Mouse (Mus musculus) lung, embryonic 16.5 days (tissue): Measurements from ENCODE around the gene Dynlt1c. TPM values are rescaled to one million over a fixed set of nuclear protein-coding genes. Genes with fewer than 3 reads are reported as not detected.
"Not testable (repeated sequence)": the region's sequence is repeated elsewhere in the genome, so short reads cannot be mapped to it uniquely, and the experiment has no call there.

Source experiments
- ATAC-seq: fragments of 200-750 bp; cut with Nextera tagmentation; 2 replicates; pipeline ENCODE4 v1.8.0; 2017; ENCODE audit warnings: low read depth, mild to moderate bottlenecking, moderate library complexity
- H3K27ac ChIP-seq: fragments of 300-500 bp; sonication (generic); 2 replicates; pipeline ENCODE4 v1.5.1; 2014; ENCODE audit warnings: mild to moderate bottlenecking, control low read depth, low read length
- H3K27me3 ChIP-seq: fragments of 300-500 bp; sonication (generic); 2 replicates; pipeline ENCODE4 v1.6.1; 2014; ENCODE audit warnings: low read depth, low read length, mixed read lengths; ENCODE audit not compliant: control insufficient read depth, insufficient read depth
- H3K36me3 ChIP-seq: fragments of 300-500 bp; sonication (generic); 2 replicates; pipeline ENCODE4 v1.6.1; 2014; ENCODE audit warnings: low read length; ENCODE audit not compliant: control insufficient read depth, insufficient read depth
- H3K4me1 ChIP-seq: fragments of 300-500 bp; sonication (generic); replicated peaks from 2 replicates; pipeline ENCODE4 v1.6.1; 2014; ENCODE audit warnings: low read length, mixed read lengths; ENCODE audit not compliant: control insufficient read depth, insufficient read depth
- H3K4me2 ChIP-seq: fragments of 300-500 bp; sonication (generic); 2 replicates; pipeline ENCODE4 v1.6.1; 2014; ENCODE audit warnings: low read depth, low read length, control low read depth
- H3K4me3 ChIP-seq: fragments of 300-500 bp; sonication (generic); 2 replicates; pipeline ENCODE4 v1.5.1; 2014; ENCODE audit warnings: mild to moderate bottlenecking, low read length, control low read depth
- H3K9ac ChIP-seq: fragments of 300-500 bp; sonication (generic); 2 replicates; pipeline ENCODE4 v1.6.1; 2014; ENCODE audit warnings: low read length, control low read depth
- H3K9me3 ChIP-seq: fragments of 300-500 bp; sonication (generic); 2 replicates; pipeline ENCODE4 v1.6.1; 2016; ENCODE audit warnings: low read length; ENCODE audit not compliant: control insufficient read depth
- WGBS: fragments of 180-500 bp; shearing (Covaris S2); extraction: QIAGEN DNeasy Blood & Tissue Kit; methylation state at CpG from one replicate; pipeline ENCODE4 v1.1.7; 2014; 5-methylcytosine and 5-hydroxymethylcytosine counted together
- polyA plus RNA-seq: library from polyadenylated mRNA; unstranded; fragments of >200 nt; fragmentation: Nextera tagmentation; extraction: Ambion mirVana; gene quantifications from 2 replicates; pipeline ENCODE4 v1.2.1, GENCODE M21; 2015

Gene Dynlt1c
- polyA plus RNA-seq, 1 experiment from 2014 or later: 36.8 TPM

GRCm38 (mm10) chr17:6614316-6614715, 12.8 kb downstream of the Dynlt1c start:
- not testable (repeated sequence) for H3K4me1 ChIP-seq, H3K9me3 ChIP-seq, H3K27ac ChIP-seq, H3K4me2 ChIP-seq, H3K9ac ChIP-seq, H3K36me3 ChIP-seq, ATAC-seq, H3K4me3 ChIP-seq, H3K27me3 ChIP-seq
- WGBS: 78% methylated on average over 4 of the region's 9 CpGs

GRCm38 (mm10) chr17:6616731-6617130, 15.3 kb downstream of the Dynlt1c start:
- ATAC-seq, H3K4me3 ChIP-seq, H3K4me2 ChIP-seq, H3K27ac ChIP-seq, H3K27me3 ChIP-seq, H3K36me3 ChIP-seq, H3K4me1 ChIP-seq, H3K9ac ChIP-seq, H3K9me3 ChIP-seq: not testable (repeated sequence)
- 98% methylated on average over 9 of the region's 9 CpGs for WGBS

DNA sequence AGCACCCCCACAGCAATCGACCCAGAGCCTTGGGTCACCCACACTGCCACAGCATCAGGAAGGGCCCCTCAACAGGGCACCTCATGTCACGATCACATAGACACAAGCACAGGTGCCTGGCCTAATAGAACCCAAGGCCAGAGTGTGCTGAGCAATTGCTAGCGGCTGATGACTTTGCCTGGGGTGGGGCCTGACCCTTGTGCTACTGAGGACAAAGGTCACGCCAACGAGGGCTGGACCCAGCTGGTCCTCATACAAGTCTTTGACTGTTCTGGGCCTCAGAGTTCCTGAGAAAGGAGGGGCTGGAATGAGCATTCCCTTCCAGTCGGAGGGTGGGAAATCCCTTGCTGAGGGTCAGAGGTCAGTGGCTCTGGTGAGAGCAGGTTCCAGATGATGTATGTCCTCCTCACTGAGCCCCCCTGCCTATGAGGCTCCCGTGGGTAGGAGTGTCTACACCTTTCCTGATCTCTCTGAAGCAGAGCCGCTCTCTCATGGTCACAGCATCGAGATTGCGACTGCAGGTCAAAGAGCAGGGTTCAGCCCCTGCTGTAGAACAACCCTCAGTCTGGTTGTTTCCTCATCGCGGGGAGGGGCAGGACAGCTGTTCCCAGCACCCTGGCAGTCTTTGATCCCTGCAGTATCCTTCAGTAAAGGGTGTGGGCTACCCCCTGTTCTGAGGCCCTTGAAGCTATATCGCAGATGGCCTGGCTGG, 16.4 kb downstream of the Dynlt1c start:
- not testable (repeated sequence) for H3K4me1 ChIP-seq, H3K36me3 ChIP-seq, H3K9ac ChIP-seq, H3K4me2 ChIP-seq, H3K27me3 ChIP-seq, H3K9me3 ChIP-seq, H3K27ac ChIP-seq, H3K4me3 ChIP-seq, ATAC-seq
- WGBS: 55% methylated on average over 7 of the region's 13 CpGs

DNA sequence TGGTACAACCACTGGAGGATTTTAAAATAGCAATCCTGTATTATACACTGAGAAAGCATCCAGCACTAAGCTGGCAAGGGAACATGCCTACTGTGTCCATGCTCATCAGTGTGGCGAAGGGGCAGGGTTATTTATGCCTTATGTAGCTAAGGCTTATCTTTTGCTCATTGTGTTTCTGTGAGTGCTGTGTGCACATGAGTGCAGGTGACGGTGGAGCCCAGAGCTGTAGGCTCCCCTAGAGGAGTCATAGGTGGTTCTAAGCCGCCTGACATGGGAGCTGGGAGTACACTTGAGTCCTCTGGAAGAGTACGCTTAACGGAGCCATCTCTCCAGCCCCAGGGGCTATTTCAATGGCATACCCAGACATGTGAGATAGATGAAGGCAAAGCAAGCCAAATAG, 17.8 kb downstream of the Dynlt1c start:
- not testable (repeated sequence) for ATAC-seq, H3K4me2 ChIP-seq, H3K27ac ChIP-seq, H3K9me3 ChIP-seq, H3K9ac ChIP-seq, H3K4me1 ChIP-seq, H3K4me3 ChIP-seq, H3K27me3 ChIP-seq, H3K36me3 ChIP-seq
- 85% methylated on average over 5 of the region's 5 CpGs for WGBS

DNA sequence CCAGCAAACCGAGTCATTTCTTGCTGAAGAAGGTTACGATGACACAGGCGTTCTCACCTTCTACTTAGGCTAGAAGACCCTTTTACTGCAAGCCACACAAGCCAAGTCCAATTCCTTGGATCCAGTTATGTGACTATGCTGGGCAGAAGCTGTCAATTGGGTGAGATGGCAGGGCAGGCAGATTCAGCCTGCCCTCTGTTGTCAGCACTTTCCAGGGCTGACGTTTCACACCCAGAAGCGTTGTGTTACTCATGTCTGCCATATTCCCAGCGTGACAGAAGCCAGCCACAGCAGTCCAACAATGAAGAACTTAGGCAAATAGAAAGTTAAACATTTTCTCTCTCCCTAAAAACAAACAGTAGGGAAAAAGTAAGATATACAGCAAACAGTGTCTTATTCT, 18.6 kb downstream of the Dynlt1c start:
- not testable (repeated sequence) for ATAC-seq

DNA sequence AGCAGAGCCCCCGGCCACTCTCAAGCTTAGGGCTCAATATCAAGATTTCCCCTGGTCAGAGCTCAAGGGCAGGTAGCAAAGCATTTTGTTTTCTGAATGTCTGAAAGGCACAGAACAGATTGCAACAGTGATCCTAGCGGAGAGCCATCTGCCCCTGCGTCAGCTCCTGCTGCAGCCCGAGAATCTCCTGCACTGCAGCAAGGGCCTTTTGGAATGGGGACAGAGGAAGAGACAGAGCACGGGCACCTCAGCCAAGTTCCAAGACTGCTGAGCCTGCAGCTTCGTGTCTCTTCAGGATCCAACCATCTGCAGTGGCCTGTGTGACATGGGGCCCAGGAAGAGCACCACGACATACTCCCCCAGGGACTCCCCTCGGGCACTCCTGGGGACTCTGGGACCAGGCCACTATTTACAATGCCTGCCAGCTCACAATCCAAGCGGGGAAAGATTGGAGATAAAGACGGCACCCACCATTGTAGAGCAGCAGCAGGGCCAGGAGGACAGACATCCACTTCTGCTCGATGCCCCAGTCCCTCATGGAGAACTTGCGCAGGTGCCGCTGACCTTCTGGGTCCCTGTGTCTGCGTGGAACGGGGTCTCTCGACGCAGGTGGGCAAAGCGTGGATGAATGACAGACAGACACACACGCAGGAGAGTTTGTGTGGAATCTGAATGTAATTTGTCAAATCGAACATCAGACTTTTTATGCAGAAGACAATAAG, 19.4 kb downstream of the Dynlt1c start:
- not testable (repeated sequence) for H3K4me3 ChIP-seq, H3K9me3 ChIP-seq, H3K27me3 ChIP-seq, ATAC-seq, H3K4me1 ChIP-seq, H3K9ac ChIP-seq, H3K4me2 ChIP-seq, H3K27ac ChIP-seq, H3K36me3 ChIP-seq
- 71% methylated on average over 17 of the region's 20 CpGs for WGBS

More for the DNA sequence above, 18.6 kb downstream of the Dynlt1c start:
- not testable (repeated sequence) for H3K36me3 ChIP-seq, H3K4me2 ChIP-seq, H3K27me3 ChIP-seq, H3K27ac ChIP-seq, H3K4me1 ChIP-seq, H3K9me3 ChIP-seq, H3K4me3 ChIP-seq, H3K9ac ChIP-seq
- 57% methylated on average over 5 of the region's 6 CpGs for WGBS

DNA sequence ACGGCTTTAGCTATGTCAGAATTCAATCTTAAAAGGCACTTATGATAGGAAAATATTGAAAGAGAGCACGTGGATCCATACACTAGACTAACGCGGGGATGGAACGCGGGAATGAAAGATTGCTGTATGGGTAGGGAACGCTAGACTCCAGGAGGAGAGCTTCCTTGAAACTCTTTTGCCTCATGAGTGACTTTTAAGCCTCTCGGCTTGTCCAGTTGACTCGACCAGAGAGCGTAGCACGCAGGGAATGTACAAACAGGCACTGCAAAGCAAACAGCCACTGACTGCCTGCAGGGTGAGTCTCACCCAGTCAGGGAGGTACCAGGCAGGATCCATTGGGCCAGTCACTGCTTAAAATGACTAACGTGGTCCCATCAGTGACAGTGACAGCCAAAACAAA, 20.5 kb downstream of the Dynlt1c start:
- not testable (repeated sequence) for H3K4me2 ChIP-seq

DNA sequence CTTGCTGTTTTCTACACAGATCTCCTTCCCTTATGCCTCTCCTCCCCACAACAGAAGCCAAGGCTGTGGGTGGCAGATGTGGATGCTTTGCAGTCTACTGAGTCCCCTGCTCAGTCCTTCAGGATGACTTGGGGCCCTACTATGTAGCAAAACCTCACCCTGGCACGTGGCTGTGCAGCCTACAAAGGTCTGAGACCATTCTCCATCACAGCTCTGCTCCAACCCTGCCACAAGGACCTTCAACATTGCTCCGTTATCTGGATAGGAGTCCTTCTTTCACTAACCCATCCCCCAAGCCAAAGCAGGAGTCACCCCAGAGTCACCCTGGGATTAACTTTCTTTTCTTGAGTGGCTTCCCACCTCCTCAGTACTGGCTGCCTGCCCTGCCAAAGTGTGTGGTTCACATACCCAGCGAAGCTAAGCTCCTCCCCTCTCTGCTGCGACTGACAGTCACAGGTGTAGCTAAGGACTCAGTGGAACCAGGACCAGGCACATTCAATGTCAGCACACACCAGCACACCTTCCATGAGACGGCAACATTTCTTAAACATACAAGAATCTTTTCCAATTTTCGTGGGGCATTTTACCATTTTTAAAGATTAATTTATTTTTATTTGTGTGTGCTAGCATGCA, 23.6 kb downstream of the Dynlt1c start:
- not testable (repeated sequence) for H3K4me3 ChIP-seq, H3K36me3 ChIP-seq, H3K4me2 ChIP-seq, H3K9ac ChIP-seq, H3K9me3 ChIP-seq, H3K27me3 ChIP-seq, H3K4me1 ChIP-seq, H3K27ac ChIP-seq
- ATAC-seq: peak; percentile 61; the same call in 1 of the 2 replicates
- WGBS: 45% methylated on average over 1 of the region's 6 CpGs

More for the DNA sequence above, 20.5 kb downstream of the Dynlt1c start:
- 59% methylated on average over 11 of the region's 12 CpGs for WGBS
- not testable (repeated sequence) for H3K9ac ChIP-seq, H3K27ac ChIP-seq, ATAC-seq, H3K27me3 ChIP-seq, H3K4me1 ChIP-seq, H3K36me3 ChIP-seq, H3K4me3 ChIP-seq, H3K9me3 ChIP-seq

DNA sequence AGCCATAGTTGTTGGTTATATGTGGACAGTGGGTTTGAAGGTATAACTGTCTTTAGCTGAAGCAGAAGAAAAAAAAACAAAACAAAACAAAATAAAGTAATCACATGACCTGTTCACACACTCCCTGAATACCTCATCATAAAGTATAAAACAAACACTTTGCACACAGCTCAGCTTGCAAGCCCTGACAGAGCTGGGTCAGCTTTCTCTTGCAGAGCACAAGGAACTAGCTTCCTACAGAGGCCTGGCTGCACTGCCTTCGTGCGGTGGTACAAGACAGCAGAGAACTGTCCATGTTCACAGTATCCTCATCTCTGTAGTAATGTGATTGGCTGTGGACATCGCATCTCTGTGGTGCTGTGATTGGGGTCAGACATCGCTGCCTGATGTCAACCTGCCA, 28.9 kb downstream of the Dynlt1c start:
- not testable (repeated sequence) for H3K9me3 ChIP-seq, H3K36me3 ChIP-seq, H3K4me3 ChIP-seq, H3K27me3 ChIP-seq, H3K9ac ChIP-seq, ATAC-seq, H3K4me1 ChIP-seq, H3K27ac ChIP-seq, H3K4me2 ChIP-seq
- 79% methylated on average over 4 of the region's 4 CpGs for WGBS
